Mouse (Mus musculus) telencephalon, adult 2 months (tissue): Measurements from ENCODE around the gene Pigr.

Experiments
- DNase-seq: peaks from one replicate; pipeline ENCODE4 v3.0.0-alpha.2; 2011; ENCODE audit warnings: low read depth, low spot score

Gene Pigr

DNA sequence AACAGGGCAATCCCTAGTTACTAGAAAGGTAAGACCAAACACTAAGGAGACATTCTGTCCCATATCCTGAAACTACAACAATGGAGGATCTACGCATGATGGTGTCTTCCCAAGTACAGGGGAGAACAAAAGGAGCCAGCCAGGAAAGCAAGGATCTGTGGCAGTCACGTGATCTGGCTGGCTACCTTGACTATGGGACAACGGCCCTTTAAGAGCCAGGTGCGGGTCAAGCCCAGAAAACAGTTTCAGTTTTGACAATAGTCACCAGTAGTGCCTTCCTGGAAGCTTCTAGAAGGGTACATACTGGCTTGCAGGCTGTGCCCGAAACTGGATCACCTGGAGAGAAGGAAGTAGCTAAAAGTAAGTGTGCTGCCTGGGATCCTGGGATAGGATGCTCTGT, at the start of gene Pigr:
Gene Pigr, plus strand, starts transcription at position 237 of the 400 bp plus-strand sequence.
- no peak for DNase-seq

DNA sequence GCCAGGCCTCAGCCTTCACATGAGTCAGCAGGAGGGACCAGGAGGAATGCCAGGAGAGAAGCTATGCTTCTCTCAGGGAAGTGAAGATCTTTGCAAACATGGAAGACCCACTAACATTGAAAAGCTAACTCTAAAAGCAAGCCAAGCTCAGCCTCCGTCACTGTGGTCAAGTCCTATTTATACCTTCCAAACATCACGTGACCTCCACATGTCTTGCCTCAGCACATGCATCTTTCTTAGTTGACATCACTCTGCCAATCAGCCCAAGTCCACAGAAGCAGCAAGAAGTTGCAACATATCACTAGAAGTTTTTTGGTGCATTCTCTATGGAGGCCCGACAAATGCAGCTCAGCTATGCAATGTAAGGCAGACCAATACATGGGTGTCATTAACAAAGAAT, 46.6 kb upstream of the Pigr start:
- no peak for DNase-seq

DNA sequence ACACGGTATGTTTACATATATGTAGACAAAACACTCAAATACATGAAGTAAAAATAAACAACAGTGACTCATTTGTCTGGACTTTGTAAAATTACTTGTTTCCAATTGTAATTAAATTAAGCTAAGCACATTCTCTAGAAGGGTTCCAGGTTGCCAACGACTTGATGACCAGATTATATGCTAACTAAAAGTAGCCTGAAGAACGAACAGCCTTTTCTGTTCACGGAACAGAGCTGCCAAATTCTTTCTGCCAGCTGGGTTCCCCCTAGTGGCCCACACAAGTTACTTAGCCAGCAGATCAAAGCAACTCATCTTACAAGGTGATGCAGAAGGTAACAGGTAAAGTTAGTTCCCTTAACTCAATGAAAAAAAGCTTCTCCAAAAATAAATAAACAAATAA, 42.4 kb upstream of the Pigr start:
- DNase-seq = peak; percentile 12

DNA sequence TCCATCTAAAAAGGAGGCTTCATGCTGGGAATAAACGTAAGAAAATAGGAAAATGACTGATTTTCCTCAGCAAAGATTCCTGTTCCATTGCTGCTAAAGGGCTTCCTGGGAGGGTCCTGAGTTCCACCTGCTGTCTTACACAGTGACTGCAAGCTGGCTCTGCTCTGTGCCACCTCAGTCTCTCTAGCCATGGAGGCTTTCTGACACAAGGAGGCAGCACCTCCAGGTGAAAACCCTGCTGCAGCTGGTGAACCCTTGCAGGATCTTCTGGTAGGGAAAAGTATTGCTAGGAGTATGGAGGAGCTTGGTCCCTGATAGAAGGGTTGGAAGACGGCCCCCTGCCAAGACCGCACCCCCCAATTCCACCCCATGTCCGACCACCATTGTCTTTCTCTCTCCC, 39.5 kb upstream of the Pigr start:
- no peak for DNase-seq

DNA sequence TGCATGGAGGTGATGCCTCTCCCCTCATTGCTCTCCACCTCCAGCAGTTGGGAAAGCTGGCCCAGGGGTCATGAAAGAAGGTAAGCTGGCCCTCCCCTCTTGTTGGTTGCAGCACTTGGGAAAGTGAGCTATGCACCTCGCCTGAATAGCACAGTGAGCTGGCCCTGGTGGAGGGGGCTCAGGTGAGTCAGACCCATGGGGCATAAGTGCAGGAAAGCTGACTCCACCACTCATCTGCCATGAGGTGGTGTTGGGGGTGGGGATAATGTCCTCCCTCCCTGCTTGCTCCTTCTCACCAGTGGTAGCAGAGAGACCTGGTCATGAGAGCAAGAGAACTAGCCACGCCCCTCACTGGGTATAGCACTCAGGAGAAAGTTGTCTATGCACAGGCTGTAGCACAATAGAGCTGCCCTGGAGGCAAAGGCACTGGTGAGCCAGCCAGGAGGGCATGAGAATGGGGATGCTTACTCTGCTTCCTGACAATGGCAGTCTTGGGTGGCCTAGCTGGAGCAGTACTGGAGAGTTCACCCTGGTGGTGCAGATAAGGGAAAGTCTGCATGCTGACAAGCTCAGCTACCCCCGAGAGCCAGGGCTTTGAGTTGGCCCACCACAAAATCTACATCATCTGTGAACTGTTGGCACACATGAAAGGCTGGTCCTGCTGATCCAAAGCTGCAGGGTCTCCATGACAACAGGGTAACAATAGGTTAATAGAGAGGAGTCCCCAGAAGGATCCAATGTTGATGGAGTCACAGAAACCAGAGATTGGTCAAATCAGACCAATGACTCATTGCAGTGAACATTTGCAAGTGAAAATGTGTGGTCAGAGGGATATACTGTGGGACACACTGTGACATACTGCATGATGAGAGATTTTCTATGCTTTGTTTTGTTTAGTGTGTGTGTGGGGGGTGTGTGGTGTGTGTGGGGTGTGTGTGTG, 36.7 kb upstream of the Pigr start:
- no peak for DNase-seq

DNA sequence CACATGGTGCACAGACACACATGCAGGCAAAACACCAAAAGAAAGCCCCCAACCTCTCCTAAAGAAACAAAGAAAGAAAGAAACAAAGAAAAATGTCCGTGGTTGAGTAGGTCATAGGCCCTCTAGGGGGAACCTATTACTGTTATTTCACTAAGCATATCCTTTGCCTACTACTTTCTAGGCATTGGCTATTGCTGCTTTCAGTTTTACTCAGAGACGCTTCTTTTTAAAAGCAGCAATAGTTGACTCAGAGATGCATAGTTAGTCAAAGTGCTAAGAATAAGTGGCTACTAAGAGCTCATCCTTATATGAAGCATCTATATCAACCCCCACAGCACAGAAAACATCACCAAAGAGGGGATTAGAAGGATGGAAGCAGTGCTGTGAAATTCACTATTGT, 31.2 kb upstream of the Pigr start:
- no peak for DNase-seq

DNA sequence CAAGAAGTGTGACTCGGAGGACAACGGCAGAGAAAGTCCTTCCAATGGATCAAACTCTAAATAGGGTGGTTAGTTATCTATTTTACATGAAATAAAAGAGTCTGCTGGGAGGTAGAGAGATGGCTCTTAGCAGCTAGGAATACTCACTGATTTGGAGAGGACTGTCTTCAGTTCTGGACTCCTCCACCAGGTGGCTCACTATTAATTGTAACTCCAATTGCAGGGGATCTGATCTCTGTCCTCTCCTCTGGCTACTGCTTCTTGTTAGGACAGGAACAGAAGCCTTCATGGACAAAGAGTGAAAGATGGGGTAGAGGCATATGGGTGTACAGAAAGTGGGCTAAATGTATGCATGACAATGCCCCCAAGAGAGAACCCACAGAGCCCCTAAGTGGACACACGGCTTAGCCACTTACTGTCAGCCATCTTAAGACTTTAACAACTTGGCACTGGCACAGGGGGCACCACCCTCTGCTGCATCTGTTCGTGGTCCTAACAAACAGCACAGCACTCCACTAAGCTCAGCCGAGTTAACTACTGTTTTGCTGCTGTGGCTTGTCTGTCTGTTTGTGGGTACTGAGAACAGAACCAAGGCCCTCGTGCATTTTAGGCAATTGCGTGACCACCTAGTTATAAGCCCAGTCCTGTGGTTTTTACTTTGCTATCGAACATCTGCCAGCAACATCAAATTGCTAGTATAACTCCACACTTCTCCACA, 29.4 kb upstream of the Pigr start:
- no peak for DNase-seq

DNA sequence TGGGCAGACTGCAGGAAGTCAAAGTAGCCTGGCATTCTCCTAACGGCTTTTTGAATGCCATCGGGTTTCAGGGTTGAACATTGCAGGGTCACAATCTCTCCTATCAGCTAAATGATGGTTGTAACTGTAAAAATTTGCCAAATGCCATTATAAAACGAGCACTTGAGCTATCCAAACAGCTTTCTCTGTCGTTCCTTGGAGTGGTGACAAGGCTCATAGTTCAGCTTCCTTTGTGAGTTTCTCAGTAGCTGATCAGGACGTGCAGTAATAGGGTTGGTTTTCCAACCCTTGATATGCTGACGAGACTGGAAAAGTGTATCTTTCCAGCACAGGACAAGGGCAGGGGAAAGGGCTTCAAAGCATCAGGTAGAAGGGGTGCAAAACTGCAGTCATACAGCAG, 28.4 kb upstream of the Pigr start:
- no peak for DNase-seq

DNA sequence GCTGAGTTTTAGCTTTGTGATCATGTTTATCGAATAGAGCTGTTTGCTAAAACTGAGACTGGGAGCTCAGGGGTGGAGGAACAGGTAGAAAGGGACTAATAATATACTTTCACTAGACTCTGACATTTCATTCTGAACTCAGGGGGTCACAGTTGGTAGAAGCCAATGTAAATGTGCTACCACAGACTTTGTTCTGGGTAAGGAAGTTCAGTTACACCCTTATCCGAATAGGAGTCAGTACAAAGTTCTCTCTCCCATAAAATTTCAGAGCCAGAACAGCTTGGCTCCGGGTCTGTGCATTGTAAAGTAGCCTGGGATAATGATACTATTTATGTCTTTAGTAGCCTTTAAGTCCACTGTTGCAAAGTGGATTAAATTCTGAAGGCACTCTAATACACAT, 27.9 kb upstream of the Pigr start:
- no peak for DNase-seq

DNA sequence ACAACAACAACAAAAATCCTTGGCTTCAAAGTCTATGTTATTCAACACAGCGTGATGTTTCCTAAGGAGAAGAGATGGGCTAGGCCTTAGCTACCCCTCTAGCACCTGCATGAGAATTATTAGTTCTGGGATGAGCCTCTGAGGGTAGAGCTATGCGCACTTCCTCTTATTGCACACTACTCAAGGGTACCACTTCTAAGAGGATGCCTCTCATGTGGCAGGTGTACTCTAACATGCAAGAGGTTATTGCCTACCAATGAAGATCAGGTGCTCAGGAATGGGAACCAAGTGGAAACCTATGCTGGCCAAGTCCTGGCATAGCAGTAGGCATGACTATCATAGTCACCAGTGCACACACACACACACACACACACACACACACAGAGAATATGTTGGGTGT, 27.1 kb upstream of the Pigr start:
- no peak for DNase-seq

DNA sequence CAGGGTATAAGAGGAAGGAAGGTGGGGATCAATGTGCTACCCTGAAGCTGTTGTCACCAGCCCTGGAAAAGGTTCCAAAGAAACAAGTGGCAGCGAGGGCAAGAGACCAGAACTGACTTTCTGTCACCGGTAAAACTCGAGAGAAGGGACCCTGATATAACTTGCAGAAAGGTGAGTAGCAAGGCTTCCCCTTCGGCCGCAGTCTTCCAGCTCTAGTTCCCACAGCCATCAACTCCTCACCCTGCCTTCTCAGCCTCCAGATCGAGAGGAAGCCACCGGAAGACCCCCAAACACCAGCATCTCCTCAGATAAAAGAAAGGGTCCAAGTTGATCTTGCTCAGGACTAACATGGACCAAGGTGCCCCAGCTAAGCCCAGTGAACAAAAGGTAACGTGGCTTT, 25.9 kb upstream of the Pigr start, which contains the start of gene Fcamr:
Gene Fcamr, plus strand, starts transcription at position 301 of the 400 bp plus-strand sequence.
- no peak for DNase-seq

DNA sequence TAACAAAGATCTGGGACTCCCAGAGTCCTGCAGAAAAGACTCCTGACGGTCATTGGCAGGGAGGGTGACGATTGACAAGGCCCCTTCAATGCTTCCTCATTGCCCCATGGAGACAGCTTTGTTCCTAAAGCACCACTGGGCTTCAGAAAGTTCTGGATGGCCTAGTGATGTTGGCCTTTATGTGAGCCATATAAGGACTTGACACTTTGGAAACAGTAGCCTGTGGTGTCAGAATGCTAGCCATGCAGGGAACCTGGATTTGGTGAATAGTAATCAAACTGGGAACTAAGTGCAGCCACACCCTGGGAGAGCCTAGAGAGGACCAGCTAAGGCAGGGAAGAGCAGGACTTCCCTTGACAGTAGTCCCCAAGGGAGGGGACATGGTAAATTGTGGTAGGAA, 25.0 kb upstream of the Pigr start:
- DNase-seq = no peak

DNA sequence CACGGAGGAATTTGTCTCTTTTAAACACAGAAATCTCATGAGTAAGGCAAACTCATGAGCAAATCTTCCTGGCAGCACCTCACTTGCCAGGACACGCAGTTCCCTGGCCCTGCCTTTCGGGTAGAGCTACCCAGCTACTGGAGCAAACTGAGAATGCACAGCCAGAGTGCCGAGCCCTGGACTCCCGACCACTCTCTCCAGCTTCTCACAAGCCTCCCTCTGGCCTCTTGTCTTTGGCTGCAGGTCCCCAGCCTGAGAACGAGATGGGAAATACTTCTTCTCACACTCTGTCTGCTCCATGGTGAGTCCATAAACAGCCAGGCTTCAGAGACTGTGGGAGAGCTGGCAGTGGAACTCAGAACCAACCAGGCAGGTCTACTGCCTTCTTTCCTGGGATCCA, 23.5 kb upstream of the Pigr start:
- DNase-seq = no peak

DNA sequence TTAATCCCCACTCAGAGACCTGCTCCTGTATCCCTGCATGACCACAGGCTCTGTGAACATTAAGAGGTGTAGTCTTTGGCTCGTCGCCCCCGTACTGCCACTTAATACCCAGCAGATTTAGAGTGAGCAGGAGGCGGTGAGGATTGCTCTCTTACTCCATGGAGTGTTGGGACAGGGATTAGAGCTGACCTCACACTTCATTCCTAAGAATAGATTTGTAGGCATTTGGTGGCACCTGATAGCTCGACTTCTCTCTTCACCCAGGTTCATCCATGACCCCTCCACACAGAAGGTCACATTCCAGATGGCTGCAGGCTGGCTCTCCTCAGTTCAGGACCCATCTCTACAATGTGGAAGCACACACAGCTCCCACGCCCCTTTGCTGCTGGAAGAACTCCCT, 22.2 kb upstream of the Pigr start:
- no peak for DNase-seq

DNA sequence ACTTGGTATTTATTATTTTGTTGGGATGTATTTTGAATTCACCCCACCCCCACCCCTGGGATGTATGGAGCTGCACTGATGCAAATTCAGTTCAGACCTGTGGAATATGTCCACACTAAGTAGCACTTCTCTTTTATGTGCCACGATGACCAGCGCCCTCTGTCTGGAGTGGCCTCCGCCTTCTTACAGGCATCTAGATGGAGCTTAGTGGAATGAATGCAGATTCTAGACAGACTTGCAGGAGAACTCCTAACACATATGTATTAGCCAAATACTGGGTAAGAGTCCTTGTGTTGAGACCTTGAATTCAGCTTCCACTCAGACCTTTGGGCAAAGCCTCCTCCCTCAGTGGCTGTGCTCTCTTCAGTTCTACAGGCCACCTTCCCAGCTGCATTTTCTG, 15.6 kb upstream of the Pigr start:
- DNase-seq = no peak

DNA sequence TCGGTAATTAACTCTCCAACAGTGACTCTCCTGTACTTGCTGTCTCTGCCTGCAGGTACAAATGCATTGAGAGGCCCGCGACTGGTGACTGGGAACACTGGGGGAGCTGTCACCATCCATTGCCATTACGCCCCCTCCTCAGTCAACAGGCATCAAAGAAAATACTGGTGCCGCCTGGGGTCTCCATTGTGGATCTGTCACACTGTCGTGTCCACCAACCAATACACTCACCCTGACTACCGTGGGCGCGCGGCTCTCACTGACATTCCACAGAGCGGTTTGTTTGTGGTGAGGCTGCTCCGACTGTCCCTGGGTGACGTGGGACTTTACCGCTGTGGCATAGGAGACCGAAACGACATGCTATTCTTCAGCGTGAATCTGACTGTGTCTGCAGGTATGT, 15.2 kb upstream of the Pigr start:
- DNase-seq = no peak

DNA sequence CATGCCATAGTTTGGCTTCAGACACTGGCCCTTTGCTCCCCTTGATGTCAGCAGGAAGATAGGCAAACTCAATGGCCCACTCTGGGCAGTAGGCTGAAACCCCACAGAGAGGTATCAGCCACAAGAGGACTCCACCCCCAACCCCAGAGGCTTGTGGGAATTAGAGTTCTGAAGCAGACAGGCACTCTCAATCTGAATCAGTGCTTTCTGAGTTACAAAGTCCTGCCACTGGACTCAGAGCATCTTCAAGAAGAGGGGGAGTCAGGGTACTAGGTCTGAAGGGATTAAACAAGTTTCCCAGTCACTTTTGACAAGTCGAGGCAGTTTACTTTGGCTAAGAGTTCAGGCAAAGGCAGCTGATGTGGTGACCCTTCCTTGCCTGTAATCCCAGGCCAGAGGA, 6.7 kb upstream of the Pigr start:
- no peak for DNase-seq

DNA sequence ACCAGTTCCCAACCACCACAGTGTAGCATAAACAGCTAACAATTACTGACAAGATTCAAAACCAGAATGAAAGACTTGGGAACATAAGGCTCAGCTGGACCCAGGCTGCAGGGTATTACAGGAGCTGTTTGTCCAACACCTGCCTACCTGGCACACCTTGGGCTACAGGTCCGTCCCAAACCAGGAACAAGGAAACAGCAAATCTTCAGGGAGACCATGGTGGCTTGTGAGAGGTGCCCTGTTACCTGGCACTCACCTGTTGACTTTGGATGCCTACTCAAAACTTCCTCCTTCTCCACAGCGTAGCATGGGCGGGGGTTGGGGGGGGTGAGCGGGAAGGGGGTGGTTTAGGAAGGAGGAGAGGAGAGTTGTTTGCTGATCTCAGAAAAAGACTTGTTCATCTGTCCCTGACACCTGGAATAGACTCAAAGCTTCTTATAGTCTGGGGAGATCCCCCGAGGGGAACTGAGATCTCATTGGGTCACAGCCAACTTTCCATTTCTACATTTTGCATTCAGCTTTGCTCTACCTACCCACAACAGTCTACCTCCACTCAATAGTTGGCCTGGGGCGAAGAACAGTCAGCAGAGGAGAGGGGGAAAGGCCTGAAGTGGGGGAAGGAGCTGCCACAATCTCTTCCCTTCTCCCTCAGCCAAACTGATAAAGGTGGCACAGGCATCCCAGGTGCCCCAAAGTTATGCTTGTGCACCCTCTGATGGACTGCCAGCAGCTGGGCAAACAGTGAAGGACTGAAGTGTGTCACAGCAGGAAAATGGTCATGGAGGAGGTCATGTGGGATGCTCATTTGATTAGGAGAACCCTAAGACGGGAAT, 6.0 kb upstream of the Pigr start:
- DNase-seq = no peak

DNA sequence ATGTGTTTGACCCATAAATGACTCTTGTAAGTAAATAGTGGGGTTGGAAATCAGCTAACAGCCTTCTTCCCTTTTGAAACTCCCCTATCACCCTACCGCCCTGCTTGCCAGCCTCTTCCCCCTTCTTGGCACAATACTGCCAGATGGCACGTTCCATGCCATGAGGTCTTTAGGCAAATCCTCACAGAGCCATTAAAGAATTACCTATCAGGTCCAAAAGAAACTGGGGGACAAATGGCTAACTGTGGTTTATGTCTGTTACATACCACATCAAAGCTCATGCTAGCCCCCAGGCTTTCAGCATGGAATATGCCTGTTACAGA, 5.4 kb upstream of the Pigr start:
- DNase-seq = no peak

DNA sequence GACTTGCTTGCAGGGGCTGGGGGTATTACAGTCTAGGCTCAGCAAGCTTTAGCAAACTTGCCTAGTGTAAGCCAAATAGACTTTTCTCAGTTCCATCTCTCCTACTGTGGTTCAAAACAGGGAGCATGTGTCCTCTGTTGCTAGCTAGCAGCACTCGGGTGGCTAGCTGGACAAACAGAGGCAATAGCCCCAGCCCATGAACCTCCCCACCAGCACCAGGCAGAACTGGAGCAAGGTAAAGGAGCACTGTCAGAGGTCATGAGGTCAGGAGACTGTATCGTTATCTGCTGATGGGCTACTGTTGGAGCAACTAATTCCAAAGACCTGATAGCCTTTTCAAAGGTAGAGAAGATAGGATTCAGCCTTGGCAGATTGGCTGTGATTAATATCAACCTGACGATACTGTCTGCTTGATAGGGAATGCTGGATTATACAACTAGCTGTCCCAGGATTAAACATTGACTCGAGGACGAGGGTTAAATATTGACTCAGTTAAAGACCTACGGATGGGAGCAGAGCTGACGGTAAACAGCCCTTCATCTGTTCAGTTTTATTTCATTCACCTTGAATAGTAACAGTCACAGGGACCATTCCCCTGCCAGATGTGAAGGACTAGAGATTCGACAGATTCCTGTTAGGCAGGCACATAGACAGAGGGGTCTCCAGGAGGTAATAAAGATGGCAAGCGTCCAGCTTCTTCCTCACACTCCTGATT, 4.4 kb upstream of the Pigr start:
- DNase-seq = no peak

DNA sequence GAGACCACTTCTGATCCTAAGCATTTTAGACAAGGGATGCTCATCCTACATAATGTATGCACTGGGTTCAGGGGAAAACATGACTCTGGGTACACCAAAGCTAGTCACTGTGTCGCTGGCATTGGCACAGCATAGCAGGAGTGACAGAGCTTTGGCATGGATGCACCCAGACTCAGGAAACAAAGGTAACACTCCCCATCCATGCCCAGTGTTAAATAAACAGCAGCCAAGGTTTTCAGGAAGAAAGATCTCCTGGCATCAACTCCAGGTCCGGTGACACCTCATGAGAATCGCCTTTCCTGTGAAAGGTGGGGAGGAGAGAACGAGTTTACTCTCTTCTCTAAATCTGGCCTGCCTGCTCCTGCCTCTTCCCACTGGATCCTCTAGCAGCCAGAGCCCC, 2.2 kb downstream of the Pigr start:
- DNase-seq = no peak
